In the genomic region with DNA sequence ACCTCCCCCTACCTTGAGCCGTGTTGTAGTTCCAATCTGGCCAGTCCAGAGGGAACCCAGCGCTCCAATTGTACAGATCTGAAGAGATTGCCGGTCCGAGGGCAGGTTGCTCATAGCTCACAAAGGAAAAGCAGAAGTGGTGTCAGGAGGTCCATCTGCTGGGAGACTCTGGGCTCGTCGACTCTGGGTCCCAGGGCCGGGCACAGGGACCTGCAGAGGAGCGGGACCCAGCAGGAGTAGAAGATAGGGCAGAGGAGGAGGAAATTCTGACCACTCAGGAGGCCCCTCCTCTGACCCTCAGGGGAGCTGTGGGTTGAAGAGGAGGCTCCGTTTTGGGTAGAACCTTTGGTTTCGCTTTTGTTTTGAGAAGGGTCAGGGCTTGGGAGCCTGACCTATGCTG, we compare ENCODE assay signal across 16 mouse cellular contexts. TPM values are rescaled to one million over a fixed set of nuclear protein-coding genes. Genes with fewer than 3 reads are reported as not detected.
A peak's percentile ranks its signal among the peaks of the same experiment; 100 is the strongest.
DNase-seq lines count a peak whose midpoint lies in the region; ATAC-seq and TF ChIP-seq lines count a peak whose summit lies in the region.
"Had no signal": no experiment of that assay in that cellular context is flagged by ENCODE, and none has a peak within 500 bp of the region (broad histone marks: within the 10 kb centered on the region; RNA-seq: fewer than 3 reads in every experiment).

No protein-coding gene starts in this region.

- no peak for DNase-seq in gastrocnemius, adult 2 months
- DNase-seq in gastrocnemius, postnatal 4 days (ENCODE audit: low spot score in 2 of 2) = no peak
- DNase-seq in G1E (ENCODE audit: low spot score) = peak; percentile 18
- DNase-seq in urinary bladder, postnatal 25 days (ENCODE audit: low spot score) = no peak
- DNase-seq in layer of hippocampus, postnatal 10 days (ENCODE audit: low spot score in 2 of 2) = no peak
- no peak for DNase-seq in thymus, postnatal 10 days (ENCODE audit: low spot score in 2 of 2)
- DNase-seq: adrenal gland, postnatal 36 days; cerebellum, adult 8-10 months; forebrain, postnatal 0 days; heart, postnatal 36 days; kidney, adult 2 months; lung, adult 18-20 months had no signal

- H3K9me3 ChIP-seq in G1E (replicated peaks) = no peaks in the 10 kb centered on the region; the same call in 1 of the 2 replicates
- H3K9me3 ChIP-seq: embryonic facial prominence, embryonic 13.5 days had no signal

- H3K4me3 ChIP-seq in gastrocnemius, adult 2 months = peak overlapping the region; percentile 35
- H3K4me3 ChIP-seq in G1E (ENCODE audit: low read depth, low read length) = peak overlapping the region; percentile 64
- H3K4me3 ChIP-seq: embryonic facial prominence, embryonic 13.5 days had no signal

- TF ChIP-seq CTCF in gastrocnemius, adult 2 months (IDR thresholded peaks at IDR 0.05) = no peak
- TF ChIP-seq CTCF in G1E (IDR thresholded peaks at IDR 0.05; ENCODE audit: low read depth, low read length) = no peak

- peak; percentile 54 for ATAC-seq in G1E (ENCODE audit: extremely low read depth, insufficient number of reproducible peaks, low FRiP score, poor library complexity, severe bottlenecking)
- peak; percentile 43 for ATAC-seq in inflammation-experienced regulatory T-cells, adult 6 months
- ATAC-seq in megakaryocyte-erythroid progenitor cell, adult 5-6 weeks (replicated peaks; ENCODE audit: low FRiP score, low TSS enrichment, poor library complexity, severe bottlenecking) = peak; percentile 85
- ATAC-seq: forebrain, postnatal 0 days; midbrain, embryonic 16.5 days had no signal

- H3K36me3 ChIP-seq in G1E (replicated peaks) = no peaks in the 10 kb centered on the region
- H3K36me3 ChIP-seq: embryonic facial prominence, embryonic 13.5 days had no signal

- 0 out of 2 replicates have a peak, but pooled peaks cover 3% of the 10 kb centered on the region for H3K27me3 ChIP-seq in G1E (ENCODE audit: insufficient read depth, low read length)
- H3K27me3 ChIP-seq: embryonic facial prominence, embryonic 13.5 days had no signal

- intact Hi-C loops in gastrocnemius, adult 2 months (cut with DNase I) = no loop called here

- H3K27ac ChIP-seq in gastrocnemius, adult 2 months = no peak overlapping the region
- H3K27ac ChIP-seq: embryonic facial prominence, embryonic 13.5 days had no signal

- peaks cover 5% of the 10 kb centered on the region for H3K4me1 ChIP-seq in G1E (ENCODE audit: insufficient read depth, low read depth, low read length)
- H3K4me1 ChIP-seq: embryonic facial prominence, embryonic 13.5 days had no signal

RNA-seq across cellular contexts. Expression of a gene that starts 58.4 kb away (rescaled TPM):
- total RNA-seq in gastrocnemius, adult 2 months (2021) = 10 to 100 TPM in 1 of 2 experiments, 1 to 10 TPM in 1; 3.7 to 15.2 TPM
- total RNA-seq in gastrocnemius, postnatal 4 days (2021) = 1 to 10 TPM; 4.3 to 4.8 TPM
- total RNA-seq in G1E (2014; fragmentation: Nextera tagmentation) = 2.6 and 4.8 TPM in 2 replicates
- total RNA-seq in G1E (2017) = 4.7 and 5.3 TPM in 2 replicates
- 0.03 and 0.14 TPM in 2 replicates for polyA plus RNA-seq in G1E (2012)
- 10 to 100 TPM; 17.7 to 30.1 (median 22.4) TPM for polyA plus RNA-seq in inflammation-experienced regulatory T-cells, adult 6 months (2017; shearing (Covaris generic))
- total RNA-seq in megakaryocyte-erythroid progenitor cell, adult 5-6 weeks (2014; fragmentation: Nextera tagmentation) = 3.8 and 12.4 TPM in 2 replicates
- 0.70 and 4.2 TPM in 2 replicates for total RNA-seq in megakaryocyte-erythroid progenitor cell, adult 5-6 weeks (2017)
- 1 to 10 TPM; 1.2 to 1.9 TPM for total RNA-seq in layer of hippocampus, postnatal 10 days (2021)
